Mouse (Mus musculus) CD4-positive, CD25-positive, alpha-beta regulatory T cell, adult 4 months (primary cell): ENCODE measurements around the gene Marcksl1. TPM values are rescaled to one million over a fixed set of nuclear protein-coding genes. Genes with fewer than 3 reads are reported as not detected.
"Not testable (repeated sequence)": the region's sequence is repeated elsewhere in the genome, so short reads cannot be mapped to it uniquely, and the experiment has no call there.

Experiments
- ATAC-seq: one replicate; pipeline ENCODE4 v1.8.0; 2017
- polyA plus RNA-seq, 2 experiments: library from polyadenylated mRNA; unstranded; fragments of 100-300 nt; shearing (Covaris generic); gene quantifications; one replicate each; pipeline ENCODE4 v1.2.1; 2017

Gene Marcksl1
- polyA plus RNA-seq, 2 experiments from 2014 or later = 2.3 to 2.6 TPM

GRCm38 (mm10) chr4:129510723-129511412, 2.5 kb upstream of the Marcksl1 start:
- ATAC-seq = no peak

DNA sequence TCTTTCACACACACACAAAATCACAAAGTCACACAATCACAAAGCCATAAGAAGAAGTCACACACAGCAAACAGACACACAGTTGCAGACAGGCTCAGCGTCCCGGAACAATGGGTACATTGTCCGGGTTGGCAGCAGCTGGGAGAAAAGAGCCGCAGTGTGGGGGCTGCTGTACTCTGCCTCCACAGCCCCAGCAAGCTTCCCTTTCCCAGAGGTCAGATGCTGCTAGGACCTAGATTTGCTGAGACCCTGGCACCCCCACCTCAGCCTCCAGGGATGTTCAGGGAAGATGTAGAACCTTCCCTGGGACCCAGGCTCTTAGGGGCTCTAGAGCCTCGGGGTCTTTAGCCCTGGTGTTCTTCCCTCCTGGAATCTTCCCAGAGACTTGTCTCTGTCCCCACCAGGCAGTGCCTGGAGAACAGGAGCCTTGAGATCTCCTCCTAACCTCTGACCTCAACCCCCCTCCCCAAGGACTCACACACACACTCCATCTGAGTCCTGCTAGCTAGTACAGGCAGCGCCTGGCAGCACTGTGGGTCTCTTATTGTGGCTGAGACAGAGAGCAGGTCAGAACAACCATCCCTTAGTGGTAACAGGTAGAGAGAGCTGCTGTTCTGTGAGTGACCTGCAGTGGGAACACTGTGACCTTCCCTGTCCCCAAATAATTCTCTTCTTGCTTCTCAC, 1.8 kb upstream of the Marcksl1 start:
- ATAC-seq = no peak

DNA sequence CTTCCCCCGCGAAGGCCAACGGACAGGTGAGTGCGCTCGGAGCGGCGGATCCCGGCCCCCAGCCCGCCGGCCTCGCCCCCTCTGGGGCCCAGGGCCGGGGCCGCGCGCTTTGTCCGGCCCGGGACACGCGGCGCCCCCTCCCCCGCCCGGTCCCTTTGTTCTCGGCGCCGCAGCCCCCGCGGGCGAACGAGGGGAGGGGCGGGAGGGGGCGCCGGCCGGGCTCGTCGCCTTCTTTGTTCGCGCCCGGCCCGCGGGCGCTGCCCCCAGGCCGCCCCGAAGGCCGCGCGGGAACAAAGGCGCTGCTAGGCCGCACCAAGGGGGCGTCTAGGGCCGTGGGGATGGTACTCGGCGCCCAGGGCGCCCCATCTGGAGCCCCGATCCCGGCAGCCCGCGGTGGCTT, 510 bp downstream of the Marcksl1 start:
- ATAC-seq = no peak

DNA sequence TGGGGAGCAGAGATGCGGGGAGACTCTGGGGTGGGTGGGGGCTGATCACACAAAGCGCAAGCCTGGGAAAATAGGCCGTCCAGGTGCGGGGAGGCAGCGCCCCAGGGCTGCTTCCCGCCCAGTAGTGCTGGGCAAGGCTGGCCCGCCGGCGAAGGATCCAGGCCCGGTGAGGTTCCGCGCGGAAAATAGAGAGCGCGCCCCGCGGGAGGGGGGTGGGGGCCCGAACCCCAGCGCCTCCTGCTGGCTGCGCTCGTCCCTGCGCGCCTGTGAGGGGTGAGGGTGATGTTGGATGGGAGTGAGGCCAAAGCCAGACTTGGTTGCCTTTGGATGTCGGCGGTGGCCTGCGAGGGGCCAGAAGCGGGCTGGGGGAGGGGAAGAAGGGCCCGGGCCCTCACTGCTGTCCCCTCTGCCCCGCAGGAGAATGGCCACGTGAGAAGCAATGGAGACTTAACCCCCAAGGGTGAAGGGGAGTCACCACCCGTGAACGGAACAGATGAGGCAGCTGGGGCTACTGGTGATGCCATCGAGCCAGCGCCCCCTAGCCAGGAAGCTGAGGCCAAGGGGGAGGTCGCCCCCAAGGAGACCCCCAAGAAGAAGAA, 1.0 kb downstream of the Marcksl1 start:
- ATAC-seq = peak; percentile 78

DNA sequence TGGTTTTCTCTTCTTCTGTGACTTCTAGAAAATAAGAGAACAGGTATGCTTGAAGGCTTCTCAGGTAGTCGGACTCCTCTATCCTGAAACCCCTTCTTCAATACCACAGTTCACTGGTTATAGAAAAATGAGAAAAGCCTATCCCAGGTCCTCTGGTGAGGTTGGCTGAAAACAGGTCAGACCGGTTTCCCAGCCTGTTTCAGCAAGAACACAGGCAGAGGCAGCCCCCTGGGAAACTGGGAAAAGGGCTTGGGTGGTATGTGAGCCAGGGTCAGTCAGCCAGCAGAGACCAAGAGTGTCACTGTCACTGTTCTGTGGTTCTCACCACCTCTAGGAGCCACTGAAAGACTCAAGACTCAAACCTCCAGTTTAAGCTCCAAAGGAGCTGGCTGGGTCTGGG, 3.5 kb downstream of the Marcksl1 start:
- no peak for ATAC-seq

DNA sequence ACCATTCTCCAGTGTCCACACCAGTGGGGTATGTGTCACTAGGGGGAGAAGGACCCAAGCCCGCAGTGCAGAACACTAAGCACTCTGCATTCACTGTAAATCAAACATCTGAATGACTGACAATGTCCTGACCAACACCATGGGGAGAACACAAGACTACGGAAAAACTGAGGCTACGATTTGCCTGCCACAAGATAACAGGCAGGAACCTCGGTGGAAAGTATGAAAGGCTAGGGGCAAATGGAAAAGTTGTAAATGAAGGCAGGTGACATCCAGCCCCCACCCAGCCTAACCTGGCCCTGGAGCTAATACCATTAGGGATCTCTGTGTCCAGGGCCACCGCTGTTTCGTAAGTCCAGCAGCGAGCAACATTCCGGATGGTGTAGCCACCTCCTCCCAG, 5.1 kb downstream of the Marcksl1 start:
- ATAC-seq = no peak

GRCm38 (mm10) chr4:129525338-129525737, 12.0 kb downstream of the Marcksl1 start:
- peak; percentile 87 for ATAC-seq

DNA sequence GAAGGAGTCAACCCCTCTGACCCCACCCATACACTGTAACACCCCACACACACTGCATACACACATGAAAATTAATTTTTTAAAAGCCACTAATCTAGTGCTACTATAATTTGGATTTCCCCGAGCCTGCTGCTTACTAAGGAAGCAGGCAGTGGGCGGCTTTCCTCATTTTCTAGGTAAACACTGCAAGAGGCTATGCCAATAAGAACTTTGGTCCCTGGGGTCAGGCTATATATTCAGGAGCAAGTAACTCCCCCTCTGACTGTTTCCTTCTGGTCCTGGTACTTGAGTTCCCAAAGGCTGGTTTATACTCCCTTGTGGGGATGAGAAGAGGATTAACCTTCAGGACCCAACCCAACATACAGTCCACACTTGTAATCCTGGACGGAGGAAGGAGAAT, 12.5 kb downstream of the Marcksl1 start:
- ATAC-seq = no peak

GRCm38 (mm10) chr4:129528901-129529300, 15.5 kb downstream of the Marcksl1 start:
- ATAC-seq = not testable (repeated sequence)

- ATAC-seq = no peak
These were observed 26.6 kb downstream of the Marcksl1 start for GRCm38 (mm10) chr4:129540012-129540411.

DNA sequence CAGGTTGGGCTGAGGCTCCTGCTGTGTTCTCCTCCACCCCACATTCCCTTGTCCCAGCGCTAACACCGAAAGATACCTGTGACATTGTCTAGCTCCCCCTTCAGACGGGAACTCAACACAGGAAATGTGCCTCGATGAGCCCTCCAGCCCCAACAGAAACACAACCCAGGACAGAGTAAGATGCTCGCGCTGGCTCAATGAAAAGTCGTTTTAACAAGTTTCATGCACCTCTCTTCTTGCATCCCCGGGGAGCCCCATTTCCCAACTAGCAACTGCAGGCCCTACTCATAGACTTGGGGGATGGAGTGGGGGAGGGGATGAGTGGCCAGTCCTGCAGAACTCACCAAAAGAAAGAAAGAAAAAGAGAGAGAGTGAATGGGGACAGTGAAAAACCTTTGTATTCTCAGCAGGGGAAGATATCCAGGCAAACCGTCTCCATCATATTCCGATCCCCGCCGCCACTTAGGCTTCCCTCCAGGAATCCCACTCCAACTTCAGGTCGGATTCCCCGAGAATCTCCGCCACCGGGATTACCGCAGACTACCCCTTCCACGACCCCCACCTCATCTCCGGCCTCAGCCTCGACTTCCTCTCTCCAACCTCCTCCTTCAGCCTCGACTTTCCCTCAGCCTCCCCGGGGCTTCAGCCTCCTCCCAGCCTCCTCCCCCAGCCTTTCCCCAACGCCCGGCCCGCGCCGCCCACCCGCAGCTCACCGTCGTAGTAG, 28.6 kb downstream of the Marcksl1 start:
- peak; percentile 9 for ATAC-seq

GRCm38 (mm10) chr4:129542592-129543141, 29.3 kb downstream of the Marcksl1 start, which contains the start of gene Hdac1:
Gene Hdac1 (minus strand): TSS chr4:129542713.
- peak; percentile 92 for ATAC-seq

- ATAC-seq = no peak
These were observed 30.7 kb downstream of the Marcksl1 start for GRCm38 (mm10) chr4:129544106-129544505.

GRCm38 (mm10) chr4:129547631-129548030, 34.2 kb downstream of the Marcksl1 start:
- ATAC-seq = peak; percentile 40

GRCm38 (mm10) chr4:129549306-129549705, 35.9 kb downstream of the Marcksl1 start:
- peak; percentile 40 for ATAC-seq

DNA sequence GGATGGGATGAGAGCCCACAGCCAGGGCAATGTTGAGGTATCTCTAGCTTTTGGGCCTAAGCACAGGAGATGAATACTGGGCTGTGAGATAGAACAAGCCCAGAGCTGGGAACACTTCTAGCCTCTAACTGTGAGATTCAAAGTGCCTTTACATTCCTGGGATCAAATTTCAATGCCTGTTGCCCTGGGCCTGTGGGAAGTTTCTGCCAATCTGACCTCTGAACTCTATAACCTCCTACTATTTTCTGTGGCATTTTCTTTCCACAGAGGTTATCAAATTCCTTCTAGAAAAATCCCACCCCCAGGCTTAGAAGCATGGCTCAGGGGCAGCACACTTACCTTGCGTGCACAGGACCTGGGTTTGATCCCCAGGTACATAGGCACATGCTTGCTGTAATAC, 36.9 kb downstream of the Marcksl1 start:
- ATAC-seq = no peak

GRCm38 (mm10) chr4:129554512-129554911, 41.1 kb downstream of the Marcksl1 start:
- ATAC-seq = not testable (repeated sequence)

GRCm38 (mm10) chr4:129555421-129555861, 42.1 kb downstream of the Marcksl1 start:
- ATAC-seq = no peak

DNA sequence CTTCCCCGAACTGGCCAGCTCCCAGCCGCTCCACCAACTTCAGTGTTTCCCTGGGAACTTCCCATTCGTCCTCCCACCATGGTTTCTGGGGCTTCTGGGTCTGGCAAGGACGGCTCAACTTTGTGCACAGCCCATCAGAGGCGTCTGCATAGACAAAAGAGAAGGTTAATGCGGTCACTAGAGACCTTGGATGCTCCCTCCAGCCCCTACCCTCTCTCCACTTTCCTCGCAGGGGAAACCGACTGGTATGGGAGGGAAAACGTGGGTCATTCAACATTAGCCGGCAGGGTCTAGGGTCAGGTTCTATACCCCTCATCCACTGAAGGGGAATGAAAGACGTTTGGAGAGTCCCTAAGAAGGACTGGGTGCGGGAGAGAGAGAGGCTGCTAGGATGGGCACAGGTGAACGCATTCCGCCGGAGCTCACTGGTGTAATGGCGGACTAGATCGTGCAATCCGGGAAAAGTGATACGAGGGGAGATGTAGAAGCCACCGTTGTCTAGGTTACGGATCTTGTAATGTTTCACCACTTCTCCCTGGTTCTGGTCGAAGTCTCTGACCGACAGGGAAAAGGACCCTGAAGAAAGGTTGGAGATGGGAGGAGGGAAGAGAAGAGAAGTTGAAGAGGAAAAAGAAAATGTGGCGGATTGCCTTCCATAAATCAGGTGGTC, 42.6 kb downstream of the Marcksl1 start:
- no peak for ATAC-seq

DNA sequence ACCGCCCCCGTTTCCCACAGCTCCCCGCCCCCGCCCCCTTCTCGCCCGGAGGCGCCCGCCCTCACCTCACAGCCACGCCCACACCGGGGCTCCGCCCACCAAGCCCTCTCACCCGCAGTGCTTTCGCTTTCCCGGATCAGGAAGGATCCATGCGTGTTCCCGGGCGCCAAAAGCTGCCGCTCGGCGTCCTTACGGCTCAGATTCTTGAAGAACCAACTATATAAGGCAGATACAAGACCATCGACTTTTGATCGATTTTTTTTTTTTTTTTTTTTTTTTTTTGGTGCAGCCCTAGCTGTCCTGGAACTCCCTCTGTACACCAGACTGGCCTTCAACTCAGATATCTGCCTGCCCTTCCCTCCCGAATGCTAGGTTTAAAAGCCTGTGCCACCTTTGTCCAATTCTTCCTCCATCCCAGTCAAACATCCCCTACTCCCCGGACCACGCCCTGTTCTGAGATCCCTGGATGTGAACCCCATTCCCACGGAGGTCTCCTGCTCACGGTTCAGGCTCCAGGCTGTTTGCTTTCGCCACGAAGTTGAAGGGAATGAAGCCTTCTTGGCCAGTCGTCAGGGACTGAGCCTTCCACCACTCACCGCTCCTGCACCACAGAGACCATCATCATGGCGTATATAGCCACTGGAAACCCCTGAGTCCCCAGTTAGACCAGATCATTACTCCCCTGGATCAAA, 43.3 kb downstream of the Marcksl1 start:
- ATAC-seq = peak; percentile 36

GRCm38 (mm10) chr4:129557256-129557808, 44.0 kb downstream of the Marcksl1 start:
- no peak for ATAC-seq
